Mouse (Mus musculus) cerebellum, adult 11-12 months (tissue): ENCODE data around the gene Kdm7a.

ENCODE experiments used
- DNase-seq: peaks from one replicate; pipeline ENCODE4 v3.0.0; 2022

Kdm7a gene

DNA sequence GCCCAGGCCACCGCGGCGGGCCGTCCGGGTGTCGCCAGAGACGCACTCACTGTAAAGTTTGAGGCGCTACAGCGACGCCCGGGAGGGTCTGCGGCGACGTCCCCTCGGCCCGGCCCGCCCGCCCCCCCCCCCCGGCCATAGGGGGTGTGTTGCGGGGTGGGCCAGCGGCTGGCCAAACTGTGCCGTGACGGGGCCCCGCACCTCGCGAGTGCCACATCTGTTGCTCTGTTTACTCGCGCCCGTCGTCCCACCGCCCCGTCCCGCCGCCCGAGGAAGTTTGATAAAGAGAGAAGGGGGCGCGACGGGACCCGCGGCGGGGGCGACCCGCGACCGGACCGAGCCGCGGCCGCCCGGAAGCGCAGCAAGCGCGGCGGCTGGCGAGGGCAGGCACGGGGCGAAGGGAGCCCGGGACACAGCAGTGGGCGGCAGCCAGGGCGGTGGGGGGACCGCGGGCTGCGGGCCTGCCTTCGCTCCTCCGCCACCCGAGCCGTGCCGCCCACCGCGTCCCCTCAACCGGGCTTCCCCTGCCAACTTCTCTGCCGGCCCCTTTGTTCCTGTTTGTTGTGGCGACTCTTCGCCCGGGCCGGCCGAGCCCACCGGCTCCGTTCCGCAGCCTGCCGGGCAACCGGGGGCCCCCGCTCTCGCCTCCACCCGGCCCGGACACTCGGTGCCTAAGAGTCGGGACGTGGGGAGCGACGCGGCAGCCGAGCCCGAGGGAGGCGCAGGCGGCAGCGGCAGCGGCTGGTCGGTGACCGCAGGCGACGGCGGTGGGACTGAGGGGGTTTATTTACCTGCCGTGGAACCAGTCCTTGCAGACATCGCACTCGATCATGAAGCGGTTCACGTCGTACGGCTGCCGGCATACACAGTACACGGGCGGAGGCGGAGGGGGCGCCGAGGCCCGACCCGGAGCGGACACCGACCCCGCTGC lies 674 bp downstream of the Kdm7a start:
- DNase-seq = peak; percentile 59

DNA sequence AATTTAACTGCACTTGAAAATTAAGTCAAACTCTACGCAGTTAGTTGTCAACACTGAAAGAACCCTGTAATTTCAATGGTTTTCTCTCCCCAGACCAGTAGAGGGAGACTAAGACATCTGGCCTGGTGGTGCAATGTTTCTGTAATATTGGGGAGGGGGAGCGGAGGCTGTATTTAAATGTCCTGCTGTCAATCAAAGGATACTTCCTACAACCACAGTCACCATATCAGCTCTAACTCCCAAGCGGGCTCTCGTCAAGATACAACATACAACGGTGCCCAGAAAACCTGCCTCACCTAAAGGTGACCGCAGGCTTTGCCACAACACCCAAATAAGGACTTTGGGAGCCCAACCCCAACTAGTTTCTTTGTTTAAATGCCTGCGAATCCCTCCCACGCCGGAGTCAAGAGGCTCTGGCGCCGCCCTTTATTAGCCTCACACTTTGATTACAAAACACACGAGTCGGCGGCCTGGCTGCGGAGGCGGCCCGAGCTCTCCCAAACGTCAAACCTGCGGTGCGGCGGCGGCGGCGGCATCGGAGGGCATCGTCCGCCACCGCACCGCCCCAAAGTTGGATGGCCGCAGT lies 1.4 kb downstream of the Kdm7a start:
- peak; percentile 55 for DNase-seq

DNA sequence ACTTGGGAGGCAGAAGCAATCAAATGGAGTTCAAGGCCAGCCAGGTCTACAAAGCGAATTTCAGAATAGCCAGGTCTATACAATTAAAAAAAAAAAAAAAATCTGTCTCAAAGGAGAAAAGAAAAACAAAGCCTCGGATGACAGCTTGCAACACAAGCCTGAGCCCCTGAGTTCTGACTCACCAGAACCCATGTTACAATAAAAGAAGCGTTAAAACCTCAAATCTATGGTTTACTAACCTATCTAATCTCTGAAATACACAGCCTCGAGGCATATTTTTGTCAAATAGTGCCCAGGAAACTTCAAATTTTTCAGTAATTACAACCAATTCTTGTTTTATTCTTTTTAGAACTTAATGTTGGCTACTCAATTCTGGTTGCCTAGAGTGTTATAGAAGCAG lies 2.1 kb downstream of the Kdm7a start:
- DNase-seq = no peak

DNA sequence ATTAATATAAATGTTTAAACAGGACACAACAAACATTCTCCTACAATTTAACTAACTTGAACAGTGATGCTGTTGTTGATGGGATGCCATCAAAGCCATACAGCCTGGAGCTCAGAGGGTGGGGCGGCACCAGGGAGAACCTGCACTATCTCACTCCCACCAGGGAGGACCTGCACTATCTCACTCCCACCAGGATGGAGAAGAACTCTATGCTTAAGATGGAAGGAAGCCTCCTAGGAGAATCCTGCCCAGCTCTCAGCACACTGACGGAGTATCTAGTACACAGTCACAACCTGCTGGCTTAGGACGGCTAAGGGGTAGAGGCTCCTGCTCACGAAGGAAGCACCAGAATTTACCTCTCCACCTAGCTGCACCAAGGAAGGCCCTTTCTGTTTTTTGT lies 3.4 kb downstream of the Kdm7a start:
- DNase-seq = no peak

DNA sequence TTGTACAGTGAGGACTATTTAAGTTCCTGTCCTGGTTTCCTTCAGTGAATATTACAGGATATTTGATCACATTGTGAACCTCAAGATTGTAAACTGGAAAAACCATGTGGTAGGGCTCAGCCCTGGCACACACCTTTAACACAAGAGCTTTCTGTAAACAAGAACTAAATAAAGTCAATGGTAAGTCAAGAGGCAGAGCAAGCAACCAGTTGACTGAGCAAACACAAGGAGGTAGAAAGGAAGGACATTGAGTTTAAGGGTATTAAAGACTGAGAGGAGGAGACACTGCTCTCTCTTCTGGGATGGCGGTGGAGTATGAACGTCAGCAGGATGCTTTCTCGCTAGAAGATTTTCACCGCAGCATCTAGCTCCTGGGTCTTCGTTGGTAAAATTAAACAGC lies 13.6 kb downstream of the Kdm7a start:
- DNase-seq = no peak

DNA sequence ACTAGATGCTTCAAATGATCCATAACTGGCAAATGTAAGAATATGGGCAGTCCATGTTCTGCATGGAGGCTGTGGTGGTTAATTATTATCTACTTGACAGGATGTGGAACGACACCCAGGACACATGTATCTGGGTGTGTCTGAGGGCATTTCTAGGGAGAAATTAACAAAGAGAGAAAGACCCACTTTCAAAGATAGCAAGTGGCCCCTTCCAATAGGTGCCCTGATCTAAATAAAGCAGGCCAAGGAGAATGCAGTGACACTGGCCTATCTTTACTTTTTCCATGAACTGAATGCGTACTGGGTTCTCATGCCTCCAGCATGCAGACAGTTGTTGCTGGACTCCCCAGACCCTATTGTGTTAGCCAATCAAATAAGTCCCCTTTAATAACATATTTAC lies 15.1 kb downstream of the Kdm7a start:
- DNase-seq = no peak

DNA sequence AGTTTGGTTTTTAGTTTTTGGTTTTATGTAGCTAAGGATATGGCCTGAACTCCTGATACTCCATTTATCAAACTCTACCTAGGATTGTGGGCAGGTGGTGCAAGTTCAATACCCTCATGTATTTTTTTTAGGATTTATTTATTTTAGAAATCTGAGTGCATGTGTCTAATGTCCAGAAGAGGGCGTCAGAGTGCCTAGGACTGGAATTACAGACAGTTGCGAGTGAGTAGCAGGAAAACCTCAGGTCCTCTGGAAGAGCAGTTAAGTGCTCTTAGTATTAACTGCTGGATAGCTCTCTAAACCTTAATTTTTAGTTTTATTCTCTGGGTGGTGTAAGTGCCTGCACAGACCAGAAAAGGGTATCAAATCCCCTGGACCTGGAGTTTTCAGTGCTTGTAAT lies 19.4 kb downstream of the Kdm7a start:
- no peak for DNase-seq

DNA sequence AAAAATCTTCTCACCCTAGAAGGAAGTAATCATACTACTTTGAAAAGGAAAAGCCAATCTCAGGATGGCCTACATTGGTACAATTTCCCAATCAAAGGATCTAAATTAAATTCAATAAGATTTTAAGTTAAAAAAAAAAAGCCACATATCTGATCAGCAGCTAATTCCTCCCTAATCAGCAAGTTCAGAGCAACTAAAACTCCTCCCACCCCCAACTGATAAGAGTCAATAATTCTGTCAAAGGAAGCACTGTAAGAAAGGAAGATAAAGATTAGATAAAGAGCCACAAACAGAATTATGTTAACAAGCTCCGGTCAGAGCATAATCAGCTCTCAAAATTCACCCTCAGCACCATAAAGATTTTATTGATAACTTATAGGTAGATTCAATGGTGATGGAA lies 37.5 kb downstream of the Kdm7a start:
- no peak for DNase-seq

DNA sequence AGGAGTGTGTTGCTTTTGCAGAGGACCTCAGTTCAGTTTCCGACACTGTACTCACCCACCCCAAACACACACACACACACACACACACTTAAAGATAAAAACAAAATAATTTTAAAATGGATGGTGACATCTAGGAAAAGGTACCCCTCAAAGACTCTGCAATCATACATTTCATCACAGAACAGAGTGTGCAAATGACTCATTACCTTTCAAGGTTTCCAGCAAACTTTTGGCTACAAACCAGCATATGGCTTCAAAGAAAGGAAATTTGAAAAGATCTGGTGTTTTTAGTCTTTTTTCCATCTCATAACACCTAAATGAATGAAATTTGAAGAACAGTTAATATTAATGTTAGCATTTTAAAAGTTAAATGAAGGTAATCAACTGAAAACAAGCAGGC lies 41.7 kb downstream of the Kdm7a start:
- DNase-seq = no peak

DNA sequence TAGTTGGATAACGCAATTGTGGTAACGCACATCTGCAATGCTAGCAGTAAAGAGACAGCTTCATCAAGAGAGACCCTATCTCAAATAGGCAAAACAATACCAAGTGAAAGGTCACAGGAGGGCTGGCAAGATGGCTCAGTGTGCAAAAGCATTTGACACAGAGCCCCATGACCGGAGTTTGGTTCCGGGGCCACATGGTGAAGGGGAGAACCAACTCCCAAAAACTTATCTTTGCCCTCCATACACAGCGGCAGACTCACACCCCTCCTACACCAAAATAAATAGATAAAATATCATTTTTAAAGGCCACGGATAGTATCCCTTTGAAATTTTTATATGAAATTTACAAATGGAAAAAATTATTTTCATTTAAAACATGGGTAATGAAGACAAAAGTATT lies 44.6 kb downstream of the Kdm7a start:
- DNase-seq = no peak

DNA sequence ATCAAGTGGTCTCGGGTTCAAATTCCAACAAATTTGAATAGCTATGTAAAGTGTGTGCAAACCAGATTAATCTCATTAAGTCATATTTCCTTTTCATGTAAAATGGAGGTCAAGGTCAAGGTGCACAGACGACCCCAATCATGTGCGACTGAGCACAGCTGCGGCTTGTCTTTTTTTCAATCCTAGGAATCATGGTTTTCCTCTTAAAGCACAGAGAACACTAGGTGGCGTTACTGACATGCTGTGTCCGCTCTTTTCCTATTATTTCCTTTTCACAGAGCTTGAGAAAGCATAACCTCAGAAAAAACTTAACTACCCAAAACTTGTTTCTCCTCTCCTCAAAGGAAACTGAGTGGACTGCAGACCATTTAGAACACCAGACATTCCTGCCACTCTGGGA lies 60.5 kb downstream of the Kdm7a start:
- no peak for DNase-seq

DNA sequence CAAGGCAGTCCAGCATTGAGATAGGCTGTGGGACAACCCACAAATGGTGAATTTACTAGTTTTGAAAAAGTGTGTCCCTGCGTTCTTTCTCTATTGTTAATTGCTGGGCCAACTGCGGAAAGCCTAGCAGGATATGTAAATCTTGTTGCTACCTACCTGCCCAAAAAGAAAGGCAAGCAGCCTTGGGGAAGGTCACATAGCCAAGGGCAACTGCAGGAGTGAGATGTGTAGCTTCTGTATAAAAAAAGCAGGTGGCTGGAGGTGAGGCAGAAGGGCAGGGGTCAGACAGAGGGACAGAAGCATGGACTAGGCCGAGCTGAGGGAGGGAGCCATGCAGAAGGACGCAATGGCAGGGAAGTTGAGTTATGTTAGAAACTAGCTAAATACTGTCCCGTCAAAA lies 74.0 kb downstream of the Kdm7a start:
- DNase-seq = no peak

DNA sequence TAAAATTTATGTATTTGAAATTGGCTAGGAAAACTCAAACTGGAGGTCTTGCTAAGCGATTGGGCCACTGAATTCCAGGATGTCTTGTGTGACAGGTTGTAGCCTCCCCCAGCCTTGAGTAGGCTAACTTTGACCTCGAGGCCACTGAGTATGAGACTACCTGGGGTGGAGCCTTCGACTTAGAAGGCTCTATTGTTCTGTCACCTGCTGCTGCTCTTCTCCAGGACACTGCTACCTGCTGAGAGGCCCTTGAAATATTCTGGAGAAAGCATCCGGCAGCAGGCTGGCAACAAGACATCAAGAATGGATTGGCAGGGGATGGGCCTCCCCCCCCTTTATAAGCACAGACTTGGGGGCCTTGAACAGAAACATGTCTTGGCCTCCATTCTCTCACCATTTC lies 75.1 kb downstream of the Kdm7a start:
- no peak for DNase-seq

DNA sequence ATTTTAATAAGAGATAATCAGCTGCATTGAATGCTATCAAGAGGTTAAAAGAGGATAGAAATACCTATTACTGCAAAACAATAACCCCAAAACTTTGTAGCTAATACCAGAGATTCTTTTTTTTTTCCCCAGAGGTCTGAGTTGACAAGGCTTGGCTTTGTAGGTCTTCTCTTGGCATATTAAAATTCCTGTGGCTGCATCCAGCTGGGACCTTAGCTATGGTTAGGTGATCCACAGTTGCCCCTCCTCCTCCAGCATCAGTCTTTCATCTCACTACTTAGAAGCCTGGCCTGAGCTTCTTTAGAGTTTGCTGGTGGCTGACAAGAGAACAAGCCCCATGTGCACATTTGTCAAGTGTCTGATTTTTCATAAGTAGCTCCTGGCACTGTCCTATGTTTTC lies 81.9 kb downstream of the Kdm7a start:
- DNase-seq = no peak

DNA sequence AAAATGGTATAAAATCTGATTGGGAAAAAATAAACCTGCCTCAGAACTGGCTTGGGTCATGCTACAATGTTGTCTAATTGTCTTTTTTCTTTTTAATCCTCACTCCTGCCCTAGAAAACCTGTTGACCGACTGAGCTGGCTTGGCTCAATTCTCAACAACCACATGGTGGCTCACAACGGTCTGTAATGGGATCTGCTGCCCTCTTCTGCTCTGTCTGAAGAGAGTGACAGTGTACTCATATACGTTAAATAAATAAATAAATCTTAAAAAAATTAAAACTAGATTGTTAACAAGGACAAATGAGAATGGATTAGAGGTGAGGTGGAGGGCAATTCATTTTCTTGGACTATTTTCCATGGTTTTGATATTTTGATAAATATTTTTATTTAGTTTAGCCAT lies 85.9 kb downstream of the Kdm7a start:
- DNase-seq = no peak

DNA sequence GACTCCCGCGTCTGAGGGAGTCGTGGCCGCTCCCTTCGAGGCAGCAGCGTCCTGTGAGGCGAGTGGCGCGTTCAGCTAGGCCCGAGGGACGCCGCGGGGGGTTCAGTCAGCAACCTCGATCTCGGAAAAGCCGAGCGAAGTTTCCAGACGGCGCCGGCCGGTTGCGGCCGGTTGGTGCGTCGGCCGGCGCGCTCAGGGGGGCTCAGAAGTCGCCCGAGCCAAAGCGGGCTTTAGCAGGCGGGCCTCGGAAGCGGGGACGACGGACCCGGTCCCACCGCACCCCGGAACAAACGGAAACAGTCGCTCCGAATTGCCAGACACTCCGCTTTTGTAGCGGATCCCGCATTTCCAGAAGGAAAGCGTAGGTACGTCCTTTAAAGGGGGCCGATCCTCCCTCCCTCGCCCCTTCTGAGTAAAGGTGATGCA lies 88.1 kb downstream of the Kdm7a start:
- DNase-seq = no peak

DNA sequence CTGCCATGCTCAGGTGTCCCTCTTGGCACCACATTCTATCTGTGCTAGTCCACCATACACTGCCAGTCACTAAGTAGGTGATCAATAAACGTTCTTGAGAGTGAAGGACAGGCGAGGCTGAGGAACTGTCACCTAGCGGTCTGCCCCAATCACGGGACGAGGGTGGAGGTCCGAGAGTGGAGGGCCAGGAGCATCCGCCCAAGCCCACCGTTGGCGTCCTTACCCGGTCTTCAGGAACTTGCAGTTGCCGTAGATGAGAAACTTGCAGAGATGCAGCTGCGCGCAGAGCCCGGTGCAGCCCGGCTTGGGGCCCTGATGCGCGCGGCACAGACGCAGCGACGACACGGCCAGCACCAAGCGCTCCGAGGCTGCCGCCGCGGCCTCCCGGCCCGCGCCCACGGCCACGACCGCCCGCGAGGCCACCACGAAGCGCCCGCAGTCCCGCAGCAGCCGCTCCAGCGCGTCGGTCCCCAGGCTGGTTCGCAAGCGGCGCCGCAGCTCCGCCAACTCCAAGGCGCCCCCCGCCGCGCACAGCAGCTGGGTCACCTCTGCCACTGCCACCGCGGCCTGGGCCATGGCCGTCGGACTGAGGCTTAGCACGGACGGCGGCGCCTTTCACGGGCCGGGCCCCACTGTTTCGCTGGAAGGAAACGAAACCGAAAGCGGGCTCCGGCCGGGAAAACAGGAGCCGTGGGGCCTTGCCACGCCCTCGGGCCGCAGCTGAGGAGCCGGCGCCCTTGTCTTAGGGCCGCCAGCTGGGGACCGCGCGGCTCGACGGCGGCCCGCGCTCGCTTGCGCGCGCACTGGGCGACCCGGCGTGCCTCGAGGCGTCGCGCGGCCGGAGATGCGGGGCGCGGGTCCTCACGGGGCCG lies 88.8 kb downstream of the Kdm7a start, which contains the start of gene Parp12:
Gene Parp12 (minus strand): TSS at position 766 of the 872 bp plus-strand sequence.
- peak; percentile 33 for DNase-seq

DNA sequence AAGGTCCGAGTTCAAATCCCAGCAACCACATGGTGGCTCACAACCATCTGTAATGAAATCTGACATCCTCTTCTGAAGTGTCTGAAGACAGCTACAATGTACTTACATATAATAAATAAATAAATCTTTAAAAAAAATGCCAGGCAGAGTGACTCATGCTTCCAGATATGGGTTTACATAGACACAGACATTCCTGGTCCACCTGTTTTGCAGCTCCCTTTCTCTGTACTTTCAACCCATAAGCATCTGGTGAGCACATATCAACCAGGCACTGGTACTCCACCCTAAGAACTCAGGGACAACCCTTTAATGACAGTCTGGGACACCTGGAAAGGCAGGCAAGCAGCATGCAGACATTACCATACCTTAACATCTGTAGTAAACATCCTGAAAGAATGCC lies 91.2 kb downstream of the Kdm7a start:
- DNase-seq = no peak

DNA sequence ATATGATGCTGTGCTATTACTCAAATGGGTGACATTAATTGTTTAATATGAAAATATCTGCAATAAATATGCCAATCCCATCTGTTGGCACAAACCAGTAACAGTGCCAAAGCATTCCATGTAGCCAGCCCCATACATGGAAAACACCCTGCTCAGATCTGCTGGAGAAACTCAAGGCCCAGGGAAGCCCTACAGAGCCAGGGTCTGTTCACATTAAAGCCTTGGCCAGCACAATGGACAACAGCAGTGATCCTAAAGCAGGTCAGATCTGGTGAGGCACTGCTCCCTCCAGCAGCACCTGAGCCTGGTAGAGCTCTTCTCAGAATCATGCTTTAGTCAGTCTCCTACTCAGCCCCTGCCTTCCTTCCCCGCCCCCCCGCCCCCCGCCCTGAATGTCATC lies 93.4 kb downstream of the Kdm7a start:
- peak; percentile 79 for DNase-seq

DNA sequence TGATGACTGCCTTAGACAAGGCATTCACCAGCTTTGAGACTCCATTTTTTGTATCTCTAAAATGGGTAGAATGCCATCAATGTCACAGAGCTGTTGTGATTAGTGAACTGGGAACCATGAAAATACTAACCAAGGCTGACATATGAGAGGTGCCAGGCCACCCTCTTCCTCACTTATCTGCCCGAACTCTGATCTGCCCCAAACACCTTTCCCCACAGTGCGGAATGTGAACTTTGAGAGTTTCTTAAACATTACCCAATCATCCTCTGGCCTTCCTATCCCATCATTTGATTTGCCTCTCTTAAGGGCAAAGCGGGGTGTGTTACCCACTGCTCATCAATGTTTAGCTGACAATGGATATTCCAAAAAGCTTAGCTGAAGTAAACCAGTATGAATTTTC lies 93.9 kb downstream of the Kdm7a start:
- DNase-seq = no peak

DNA sequence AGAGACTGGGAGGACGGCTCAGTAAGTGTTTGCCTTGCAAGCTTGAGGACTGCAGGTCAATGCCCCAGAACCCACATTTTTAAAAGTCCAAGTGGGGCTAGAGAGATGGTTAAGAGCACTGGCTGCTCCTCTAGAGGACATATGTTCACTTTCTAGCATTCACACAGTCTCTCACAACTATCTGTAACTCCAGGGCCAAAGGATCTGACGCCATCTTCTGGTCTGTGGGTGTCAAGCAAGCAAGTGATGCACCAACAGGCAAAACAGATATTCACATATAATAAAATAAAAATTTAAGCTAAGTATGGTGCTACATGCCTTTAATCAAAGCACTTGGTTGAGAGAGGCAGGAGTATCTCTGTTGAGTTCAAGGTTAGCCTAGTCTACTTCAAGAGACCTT lies 99.8 kb downstream of the Kdm7a start:
- no peak for DNase-seq

DNA sequence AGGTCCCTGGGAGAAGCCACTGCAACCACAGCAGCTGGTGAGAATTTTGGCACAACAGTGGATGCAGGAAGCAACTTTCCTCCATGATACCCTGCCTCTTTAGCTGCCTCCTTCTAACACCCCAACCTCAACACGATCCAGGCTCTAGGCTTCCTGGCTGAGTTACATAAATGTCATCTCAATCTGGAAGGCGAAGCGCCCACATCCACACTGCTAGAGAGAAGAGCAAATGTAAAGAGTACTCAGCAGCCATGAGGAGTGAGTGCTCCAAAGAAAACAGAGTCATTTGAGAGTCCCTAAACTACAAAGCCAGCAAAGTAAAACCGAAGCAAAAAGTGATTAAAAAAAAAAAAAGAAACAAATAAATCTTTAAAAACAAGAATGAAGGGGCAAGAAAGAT lies 102.0 kb downstream of the Kdm7a start:
- DNase-seq = no peak
